Mouse (Mus musculus) liver, embryonic 14.5 days (tissue): ENCODE data around the gene Meig1. TPM values are rescaled to one million over a fixed set of nuclear protein-coding genes. Genes with fewer than 3 reads are reported as not detected.
A peak's percentile ranks its signal among the peaks of the same experiment; 100 is the strongest.

ENCODE experiments used
- ATAC-seq: fragments of 200-750 bp; cut with Nextera tagmentation; 2 replicates; pipeline ENCODE4 v1.8.0; 2017; ENCODE audit warnings: moderate number of reproducible peaks, mild to moderate bottlenecking, moderate library complexity; ENCODE audit not compliant: insufficient read depth
- DNase-seq, 3 experiments: peaks; one replicate each; pipeline ENCODE4 v3.0.0-alpha.2; 2012 to 2013; ENCODE audit warnings: low read depth in 3 of 3, low spot score in 3 of 3
- H3K27ac ChIP-seq: fragments of 300-500 bp; sonication (generic); 2 replicates; pipeline ENCODE4 v1.5.1; 2014; ENCODE audit warnings: moderate library complexity, mild to moderate bottlenecking, control low read depth, inconsistent platforms
- H3K27me3 ChIP-seq: fragments of 300-500 bp; sonication (generic); 2 replicates; pipeline ENCODE4 v1.6.1; 2014; ENCODE audit warnings: mild to moderate bottlenecking, low read length, moderate library complexity; ENCODE audit not compliant: control insufficient read depth, insufficient read depth
- H3K36me3 ChIP-seq: fragments of 300-500 bp; sonication (generic); replicated peaks from 2 replicates; pipeline ENCODE4 v1.6.1; 2014; ENCODE audit warnings: low read depth; ENCODE audit not compliant: control insufficient read depth, insufficient read depth
- H3K4me1 ChIP-seq, 2 experiments: fragments of 200-500 bp in 1 of 2; fragments of 300-500 bp in 1 of 2; sonication (generic) in 1 of 2; replicated peaks; 2 replicates each; pipeline ENCODE4 v1.6.1; 2012 to 2014; ENCODE audit warnings: antibody characterized with exemption in 1 of 2, inconsistent platforms in 1 of 2, low read length in 1 of 2; ENCODE audit not compliant: control insufficient read depth in 2 of 2, insufficient read depth in 2 of 2
- H3K4me2 ChIP-seq: fragments of 300-500 bp; sonication (generic); 2 replicates; pipeline ENCODE4 v1.6.1; 2014; ENCODE audit warnings: low read depth, mild to moderate bottlenecking, control low read depth, moderate library complexity
- H3K4me3 ChIP-seq, 2 experiments: fragments of 200-500 bp in 1 of 2; fragments of 300-500 bp in 1 of 2; sonication (generic) in 1 of 2; 2 replicates each; pipeline ENCODE4 v1.5.1; 2012 to 2014; ENCODE audit warnings: low read depth in 2 of 2, low read length in 2 of 2, mild to moderate bottlenecking in 2 of 2, control low read depth in 1 of 2, inconsistent platforms in 1 of 2, moderate library complexity in 1 of 2; ENCODE audit not compliant: insufficient read depth in 1 of 2
- H3K9ac ChIP-seq: fragments of 300-500 bp; sonication (generic); replicated peaks from 2 replicates; pipeline ENCODE4 v1.6.1; 2014; ENCODE audit warnings: mild to moderate bottlenecking, control low read depth, moderate library complexity
- H3K9me3 ChIP-seq: fragments of 300-500 bp; sonication (generic); 2 replicates; pipeline ENCODE4 v1.6.1; 2016; ENCODE audit warnings: low read length, mixed read lengths; ENCODE audit not compliant: control insufficient read depth
- CTCF ChIP-seq: IDR thresholded peaks from 2 replicates; pipeline ENCODE4 v1.5.1; 2016; ENCODE audit warnings: antibody characterized with exemption, low read depth, control low read depth
- EP300 ChIP-seq: IDR thresholded peaks from 2 replicates; pipeline ENCODE4 v1.6.1; 2016; ENCODE audit warnings: antibody characterized with exemption, low read depth
- WGBS: fragments of 180-500 bp; shearing (Covaris S2); extraction: QIAGEN DNeasy Blood & Tissue Kit; methylation state at CpG from one replicate; pipeline ENCODE4 v1.1.7; 2014; ENCODE audit not compliant: insufficient replicate concordance; 5-methylcytosine and 5-hydroxymethylcytosine counted together
- polyA plus RNA-seq, 2 experiments: library from polyadenylated mRNA; depleted of rRNA in 1 of 2; stranded (reverse) in 1 of 2; unstranded in 1 of 2; fragments of >200 nt; fragmentation: Nextera tagmentation in 1 of 2; extraction: Ambion mirVana in 1 of 2; gene quantifications; 2 replicates each; pipeline versions ENCODE4 v1.2.1 to v1.2.3; 2012 to 2014

The Meig1 gene
- polyA plus RNA-seq, 2 experiments, result not detected

GRCm38 (mm10) chr2:3444206-3444605 lies 21.8 kb upstream of the Meig1 start:
- H3K4me1 ChIP-seq, result no peaks in the 10 kb centered on the region
- H3K36me3 ChIP-seq, result peaks cover 2% of the 10 kb centered on the region
- H3K4me2 ChIP-seq, result no peak overlapping the region
- ATAC-seq (no peak), DNase-seq (no peak)
- H3K4me3 ChIP-seq, result no peak overlapping the region
- H3K27ac ChIP-seq, result no peak overlapping the region
- TF ChIP-seq EP300 (no peak), CTCF (no peak)
- no peaks in the 10 kb centered on the region for H3K9me3 ChIP-seq
- WGBS, result 70% methylated on average over 7 of the region's 7 CpGs
- H3K27me3 ChIP-seq, result no peaks in the 10 kb centered on the region
- H3K9ac ChIP-seq, result no peak overlapping the region

DNA sequence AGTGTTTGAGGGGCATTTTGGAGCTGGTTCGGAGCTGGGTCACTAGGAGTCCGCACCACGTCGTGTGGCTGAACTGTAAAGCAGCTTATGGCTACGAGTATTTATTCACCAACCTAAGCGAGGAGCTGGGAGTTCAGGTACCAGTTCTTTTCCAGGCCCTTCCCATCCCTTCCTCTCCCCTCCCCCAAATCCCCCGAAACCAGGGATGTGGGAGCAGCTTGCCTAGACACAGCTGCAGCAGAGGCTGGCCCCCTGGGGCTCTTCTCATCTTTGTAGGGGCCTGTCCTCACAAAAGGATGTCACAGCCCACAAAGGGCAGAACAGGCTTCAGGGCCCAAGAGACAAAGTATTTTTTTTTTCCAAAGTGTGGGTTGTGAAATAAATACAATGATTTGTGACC lies 15.5 kb upstream of the Meig1 start:
- no peaks in the 10 kb centered on the region; the same call in none of the 2 replicates for H3K36me3 ChIP-seq
- ATAC-seq, result no peak
- 79% methylated on average over 7 of the region's 7 CpGs for WGBS

GRCm38 (mm10) chr2:3435369-3436061 lies 13.1 kb upstream of the Meig1 start:
- H3K27ac ChIP-seq, result no peak overlapping the region
- no peak overlapping the region for H3K9ac ChIP-seq
- no peak for TF ChIP-seq CTCF
- TF ChIP-seq EP300, result no peak
- DNase-seq (no peak), ATAC-seq (no peak)
- no peaks in the 10 kb centered on the region for H3K9me3 ChIP-seq
- H3K27me3 ChIP-seq, result no peaks in the 10 kb centered on the region
- WGBS, result 82% methylated on average over 6 of the region's 6 CpGs
- no peak overlapping the region for H3K4me3 ChIP-seq
- H3K36me3 ChIP-seq, result no peaks in the 10 kb centered on the region; the same call in none of the 2 replicates
- no peaks in the 10 kb centered on the region for H3K4me1 ChIP-seq
- no peak overlapping the region for H3K4me2 ChIP-seq

More for the DNA sequence above, 15.5 kb upstream of the Meig1 start:
- TF ChIP-seq EP300, result no peak
- no peak for TF ChIP-seq CTCF
- no peaks in the 10 kb centered on the region for H3K4me1 ChIP-seq
- no peaks in the 10 kb centered on the region for H3K9me3 ChIP-seq
- no peak overlapping the region for H3K4me2 ChIP-seq
- no peak overlapping the region for H3K4me3 ChIP-seq
- H3K27me3 ChIP-seq, result no peaks in the 10 kb centered on the region
- H3K9ac ChIP-seq, result no peak overlapping the region
- DNase-seq, result no peak
- no peak overlapping the region for H3K27ac ChIP-seq

DNA sequence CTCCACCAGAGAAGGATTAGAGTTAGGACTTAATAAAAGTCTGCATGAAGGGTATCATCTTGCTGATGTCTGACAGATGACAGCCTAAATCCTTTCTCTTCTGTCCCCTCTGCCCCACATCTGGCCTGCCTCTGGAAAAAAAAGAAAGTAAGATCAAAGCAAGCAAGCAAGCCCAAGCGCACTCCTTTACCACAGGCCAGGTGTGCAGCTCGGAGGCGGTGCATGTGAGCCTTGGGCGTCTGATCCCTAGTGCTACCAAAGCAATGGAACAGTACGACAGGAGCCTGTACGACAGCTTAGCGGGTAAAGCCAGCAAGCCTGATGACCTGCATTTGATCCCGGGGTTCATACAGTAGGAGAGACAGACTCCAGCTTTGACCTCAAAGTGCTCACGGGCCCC lies 8.5 kb upstream of the Meig1 start:
- H3K27ac ChIP-seq, result no peak overlapping the region
- 88% methylated on average over 9 of the region's 9 CpGs for WGBS
- no peaks in the 10 kb centered on the region for H3K9me3 ChIP-seq
- no peak overlapping the region for H3K4me2 ChIP-seq
- DNase-seq, result no peak
- TF ChIP-seq CTCF, result no peak
- ATAC-seq, result no peak
- no peak overlapping the region for H3K4me3 ChIP-seq
- H3K27me3 ChIP-seq, result no peaks in the 10 kb centered on the region
- H3K4me1 ChIP-seq, result no peaks in the 10 kb centered on the region
- H3K36me3 ChIP-seq, result no peaks in the 10 kb centered on the region
- H3K9ac ChIP-seq, result no peak overlapping the region

DNA sequence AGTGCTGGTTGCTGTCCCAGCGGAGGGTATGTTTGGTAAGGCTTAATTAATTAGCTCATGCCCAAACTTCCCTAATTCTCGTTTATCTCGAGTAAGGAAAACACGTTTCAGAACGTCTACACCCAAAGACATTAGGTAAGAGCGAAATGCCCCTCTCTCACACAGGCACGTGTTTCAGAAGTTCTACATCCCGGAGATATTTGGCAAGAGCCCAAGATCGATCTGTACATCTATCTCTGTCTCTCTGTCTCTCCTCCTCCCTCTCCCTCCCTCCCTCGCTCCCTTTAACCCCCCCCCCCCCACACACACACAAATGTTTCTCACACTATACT lies 2.1 kb upstream of the Meig1 start:
- 2% methylated on average over 9 of the region's 10 CpGs for WGBS
- Histone ChIP-seq H3K27ac (no peak overlapping the region), H3K36me3 (no peaks in the 10 kb centered on the region), H3K4me3 (peak overlapping the region; percentile 75 to 88), H3K4me2 (peak overlapping the region; percentile 69), H3K9ac (peak overlapping the region; percentile 62), H3K4me1 (peaks cover 3 to 7% of the 10 kb centered on the region in 2 experiments; a peak in 2 of 4 replicates), H3K9me3 (no peaks in the 10 kb centered on the region), H3K27me3 (no peaks in the 10 kb centered on the region)
- DNase-seq (peak in 2 of 3 experiments; percentile 9 to 23), ATAC-seq (no peak)
- TF ChIP-seq CTCF (no peak), EP300 (no peak)
